Mouse (Mus musculus) neural tube, embryonic 11.5 days (tissue): ENCODE data around the gene Raly. TPM values are rescaled to one million over a fixed set of nuclear protein-coding genes. Genes with fewer than 3 reads are reported as not detected.

ENCODE experiments used
- ATAC-seq: fragments of 200-750 bp; cut with Nextera tagmentation; 2 replicates; pipeline ENCODE4 v1.8.0; 2017; ENCODE audit warnings: moderate number of reproducible peaks, mild to moderate bottlenecking, moderate TSS enrichment, moderate library complexity; ENCODE audit not compliant: insufficient read depth, low FRiP score, low TSS enrichment
- DNase-seq: peaks from one replicate; pipeline ENCODE4 v3.0.0-alpha.2; 2015; ENCODE audit warnings: low spot score
- H3K27ac ChIP-seq: fragments of 300-500 bp; sonication (generic); 2 replicates; pipeline ENCODE4 v1.5.1; 2014; ENCODE audit warnings: low read depth, mild to moderate bottlenecking, low read length
- H3K27me3 ChIP-seq: fragments of 300-500 bp; sonication (generic); 2 replicates; pipeline ENCODE4 v1.6.1; 2014; ENCODE audit warnings: mild to moderate bottlenecking, low read length, mixed read lengths; ENCODE audit not compliant: control insufficient read depth, insufficient read depth
- H3K36me3 ChIP-seq: fragments of 300-500 bp; sonication (generic); 2 replicates; pipeline ENCODE4 v1.6.1; 2014; ENCODE audit warnings: mild to moderate bottlenecking, low read length, moderate library complexity, mixed read lengths; ENCODE audit not compliant: control insufficient read depth, insufficient read depth
- H3K4me1 ChIP-seq: fragments of 300-500 bp; sonication (generic); 2 replicates; pipeline ENCODE4 v1.6.1; 2014; ENCODE audit warnings: low read length, mixed read lengths; ENCODE audit not compliant: control insufficient read depth, insufficient read depth
- H3K4me2 ChIP-seq: fragments of 300-500 bp; sonication (generic); 2 replicates; pipeline ENCODE4 v1.6.1; 2014; ENCODE audit warnings: low read depth, mild to moderate bottlenecking, moderate library complexity
- H3K4me3 ChIP-seq: fragments of 300-500 bp; sonication (generic); 2 replicates; pipeline ENCODE4 v1.5.1; 2014; ENCODE audit warnings: low read depth, low read length
- H3K9ac ChIP-seq: fragments of 300-500 bp; sonication (generic); 2 replicates; pipeline ENCODE4 v1.6.1; 2014; ENCODE audit warnings: mild to moderate bottlenecking, low read length
- H3K9me3 ChIP-seq: fragments of 300-500 bp; sonication (generic); 2 replicates; pipeline ENCODE4 v1.6.1; 2016; ENCODE audit warnings: low read length; ENCODE audit not compliant: control insufficient read depth
- WGBS: fragments of 180-500 bp; shearing (Covaris S2); extraction: QIAGEN DNeasy Blood & Tissue Kit; methylation state at CpG from one replicate; pipeline ENCODE4 v1.1.7; 2014; 5-methylcytosine and 5-hydroxymethylcytosine counted together
- polyA plus RNA-seq: library from polyadenylated mRNA; unstranded; fragments of >200 nt; fragmentation: Nextera tagmentation; extraction: Ambion mirVana; gene quantifications from 2 replicates; pipeline ENCODE4 v1.2.1, GENCODE M21; 2014

Raly gene
- polyA plus RNA-seq, 1 experiment from 2014 or later: 59.4 TPM

DNA sequence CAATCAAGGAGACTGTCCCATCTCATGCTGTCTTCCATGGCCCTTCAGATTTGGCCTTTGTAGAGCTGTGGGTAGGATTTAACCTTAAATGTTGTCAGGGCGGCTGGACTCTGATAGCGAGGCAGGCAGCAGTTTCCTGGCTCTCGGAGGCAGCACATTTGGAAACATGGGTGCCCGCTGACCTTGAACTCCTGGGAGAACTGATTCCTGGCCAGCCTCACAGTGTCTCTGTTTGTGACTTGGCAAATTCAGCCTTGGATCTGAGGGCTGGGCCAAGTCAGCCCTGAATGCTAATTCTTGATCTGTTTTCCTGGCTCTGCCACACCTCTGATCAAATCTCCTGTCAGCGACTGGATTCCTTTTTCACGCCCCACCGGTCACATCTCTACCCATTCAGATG lies 14.4 kb upstream of the Raly start:
- Histone ChIP-seq H3K9ac (no peak overlapping the region), H3K4me3 (no peak overlapping the region), H3K9me3 (0 out of 2 replicates have a peak, but pooled peaks cover 3% of the 10 kb centered on the region), H3K4me2 (no peak overlapping the region), H3K27me3 (no peaks in the 10 kb centered on the region), H3K4me1 (no peaks in the 10 kb centered on the region), H3K36me3 (no peaks in the 10 kb centered on the region), H3K27ac (no peak overlapping the region)
- ATAC-seq (no peak), DNase-seq (no peak)
- 75% methylated on average over 7 of the region's 7 CpGs for WGBS

DNA sequence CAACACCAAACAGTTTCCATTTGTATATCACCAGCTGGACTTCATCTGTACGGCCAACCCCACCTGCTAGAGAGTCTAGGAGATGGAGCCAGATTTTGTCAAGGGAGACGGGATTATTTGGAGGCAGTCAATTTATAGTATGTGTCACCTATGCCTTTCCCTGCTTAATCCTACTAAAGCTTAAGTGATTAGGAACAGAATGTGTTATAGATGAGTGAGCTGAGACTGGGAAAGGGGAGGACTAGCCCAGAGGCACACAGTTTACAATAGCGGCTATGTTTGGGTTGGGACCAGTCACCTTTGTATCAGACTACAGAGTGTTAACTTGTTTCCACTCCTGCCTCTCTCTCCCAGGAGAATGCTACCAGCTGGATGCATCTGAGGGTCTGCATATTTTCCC lies 11.2 kb upstream of the Raly start:
- no peak for DNase-seq
- H3K27me3 ChIP-seq: no peaks in the 10 kb centered on the region
- WGBS: 86% methylated on average over 3 of the region's 3 CpGs
- H3K27ac ChIP-seq: no peak overlapping the region
- H3K4me2 ChIP-seq: no peak overlapping the region
- H3K9ac ChIP-seq: no peak overlapping the region
- no peak for ATAC-seq
- H3K36me3 ChIP-seq: no peaks in the 10 kb centered on the region
- H3K4me3 ChIP-seq: no peak overlapping the region
- no peaks in the 10 kb centered on the region for H3K9me3 ChIP-seq
- peaks cover 3% of the 10 kb centered on the region; the same call in 1 of the 2 replicates for H3K4me1 ChIP-seq

DNA sequence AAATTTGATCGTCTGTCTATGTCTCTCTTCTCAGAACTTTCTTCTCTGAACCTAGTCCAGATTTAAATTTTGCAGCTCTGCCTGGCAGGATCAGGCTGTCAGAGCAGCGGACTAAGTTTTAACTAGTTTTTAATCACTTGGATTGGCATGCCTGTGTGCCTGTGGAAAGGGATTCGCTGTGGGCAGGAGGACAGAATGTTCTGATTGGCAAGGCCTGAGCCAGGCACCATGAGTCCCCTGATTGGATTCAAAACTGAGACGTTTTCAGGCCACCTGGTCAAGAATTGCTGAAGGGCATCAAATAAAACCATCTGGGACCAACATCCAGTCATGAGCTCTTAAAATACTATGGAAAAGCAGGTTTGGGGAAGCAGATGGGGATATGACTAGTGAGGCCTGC lies 8.5 kb upstream of the Raly start:
- no peak for DNase-seq
- peaks cover 7% of the 10 kb centered on the region; the same call in 1 of the 2 replicates for H3K4me1 ChIP-seq
- H3K4me3 ChIP-seq: no peak overlapping the region
- H3K27me3 ChIP-seq: no peaks in the 10 kb centered on the region
- no peak overlapping the region for H3K27ac ChIP-seq
- no peak overlapping the region for H3K4me2 ChIP-seq
- ATAC-seq: no peak
- no peak overlapping the region for H3K9ac ChIP-seq
- H3K36me3 ChIP-seq: no peaks in the 10 kb centered on the region
- WGBS: 77% methylated on average over 4 of the region's 4 CpGs
- no peaks in the 10 kb centered on the region for H3K9me3 ChIP-seq

DNA sequence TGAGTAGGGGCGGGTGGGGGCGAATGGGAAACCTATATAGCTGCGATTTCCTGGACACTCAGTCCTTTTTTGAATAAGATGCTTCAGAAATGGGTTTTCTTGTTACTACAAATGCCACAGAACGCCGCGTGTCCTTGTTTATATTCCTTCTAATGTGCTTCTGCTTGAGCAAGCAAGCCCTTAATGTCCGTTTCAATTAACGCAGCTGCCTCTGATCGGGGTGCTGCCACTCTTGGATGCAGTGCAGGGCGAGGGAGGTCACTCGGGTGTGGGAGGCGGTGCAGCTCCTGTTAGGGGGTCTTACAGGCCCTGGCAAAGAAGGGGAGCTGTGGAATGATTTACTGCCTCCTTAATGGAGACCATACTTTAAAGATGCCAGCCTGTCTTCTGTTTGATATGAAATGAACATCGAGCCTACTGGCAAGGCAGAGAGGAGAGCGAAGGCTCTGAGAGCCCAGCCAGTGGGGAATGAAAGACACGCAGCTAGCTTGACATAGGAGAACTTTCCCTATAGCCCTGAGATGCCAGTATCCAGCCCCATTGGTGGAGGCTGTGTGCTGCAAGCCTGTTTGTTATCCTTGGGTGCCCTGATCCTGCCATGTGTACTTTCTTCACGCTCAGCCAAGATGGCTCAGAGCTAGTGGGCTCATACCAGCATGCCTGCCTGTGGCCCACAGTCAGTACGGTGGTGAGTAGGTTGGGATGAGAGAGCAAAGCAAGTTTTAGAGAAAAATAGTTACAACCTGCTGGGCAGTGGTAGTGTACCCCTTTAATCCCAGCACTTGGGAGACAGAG lies 7.8 kb upstream of the Raly start:
- peak; percentile 12 for DNase-seq
- H3K9me3 ChIP-seq: no peaks in the 10 kb centered on the region
- H3K9ac ChIP-seq: no peak overlapping the region
- no peak overlapping the region for H3K4me2 ChIP-seq
- H3K27ac ChIP-seq: no peak overlapping the region
- no peak for ATAC-seq
- H3K4me1 ChIP-seq: peaks cover 7% of the 10 kb centered on the region; the same call in 1 of the 2 replicates
- 63% methylated on average over 17 of the region's 17 CpGs for WGBS
- H3K27me3 ChIP-seq: no peaks in the 10 kb centered on the region
- H3K4me3 ChIP-seq: no peak overlapping the region; the same call in 1 of the 2 replicates
- H3K36me3 ChIP-seq: no peaks in the 10 kb centered on the region

DNA sequence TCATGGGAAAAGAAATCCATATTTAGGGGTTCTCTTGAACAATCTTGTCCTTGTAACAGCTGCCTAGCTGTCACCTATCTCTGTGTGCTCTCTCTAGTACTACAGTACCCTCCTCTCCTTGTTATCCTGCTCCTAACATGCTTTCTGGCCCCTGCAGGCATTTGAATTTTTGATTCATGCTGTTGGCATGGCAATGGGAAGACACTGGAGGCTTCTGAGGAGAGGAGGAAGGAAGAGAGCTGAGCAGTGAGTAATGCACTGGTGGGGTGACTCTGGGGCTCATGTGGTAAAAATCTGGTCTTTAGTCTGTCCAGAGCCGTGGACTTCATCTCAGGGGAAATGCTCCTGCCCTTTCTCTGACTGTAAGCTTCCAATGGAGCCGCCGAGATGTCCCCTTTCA lies 5.6 kb upstream of the Raly start:
- Histone ChIP-seq H3K9ac (no peak overlapping the region), H3K4me1 (peaks cover 9% of the 10 kb centered on the region; the same call in 1 of the 2 replicates), H3K27me3 (no peaks in the 10 kb centered on the region), H3K4me3 (no peak overlapping the region), H3K4me2 (no peak overlapping the region), H3K9me3 (no peaks in the 10 kb centered on the region), H3K27ac (no peak overlapping the region), H3K36me3 (no peaks in the 10 kb centered on the region)
- ATAC-seq (no peak), DNase-seq (no peak)
- 76% methylated on average over 3 of the region's 3 CpGs for WGBS

DNA sequence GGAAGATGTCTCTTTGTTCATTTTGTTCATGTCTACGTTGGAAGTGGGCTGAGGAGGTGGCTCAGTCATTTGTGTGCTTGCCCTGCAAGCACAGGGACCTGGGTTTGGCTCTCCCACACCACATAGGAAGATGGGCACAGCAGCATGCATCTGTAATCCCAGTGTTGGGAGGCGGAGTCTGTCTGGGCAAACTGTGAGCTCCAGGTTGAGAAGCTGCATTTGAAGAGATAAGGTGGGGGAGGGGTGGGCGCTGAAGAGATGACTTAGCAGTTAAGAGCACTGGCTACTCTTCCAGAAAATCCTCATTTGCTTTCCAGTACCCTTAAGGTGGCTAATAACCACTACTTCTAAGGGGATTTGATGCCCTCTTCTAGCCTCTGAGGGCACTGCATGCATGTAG lies 4.7 kb upstream of the Raly start:
- Histone ChIP-seq H3K9ac (no peak overlapping the region), H3K4me2 (no peak overlapping the region), H3K27me3 (no peaks in the 10 kb centered on the region), H3K9me3 (no peaks in the 10 kb centered on the region), H3K36me3 (no peaks in the 10 kb centered on the region), H3K4me1 (peaks cover 9% of the 10 kb centered on the region; the same call in 1 of the 2 replicates), H3K4me3 (no peak overlapping the region), H3K27ac (no peak overlapping the region)
- no peak for ATAC-seq
- no peak for DNase-seq
- 44% methylated on average over 3 of the region's 3 CpGs for WGBS

DNA sequence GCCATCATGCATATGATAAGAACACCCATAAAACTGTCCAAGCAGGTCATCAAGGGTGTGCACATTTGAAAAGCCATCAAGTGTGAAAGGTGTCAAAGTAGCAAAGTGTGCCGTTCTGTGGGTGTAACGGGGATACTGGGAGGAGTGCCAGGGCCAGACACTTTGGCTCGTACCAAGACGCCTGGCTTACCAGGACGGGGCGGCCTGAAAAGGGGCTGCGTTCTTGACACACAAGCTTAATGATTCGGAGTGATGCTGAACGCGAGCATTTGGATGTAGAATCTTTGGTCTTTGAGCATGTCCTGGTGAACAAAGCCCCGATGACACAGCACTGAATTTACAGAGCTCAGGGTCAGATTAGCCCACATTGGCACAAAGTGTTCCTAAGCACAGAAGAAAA lies 4.1 kb upstream of the Raly start:
- H3K9me3 ChIP-seq: no peaks in the 10 kb centered on the region
- no peak overlapping the region for H3K27ac ChIP-seq
- no peak overlapping the region for H3K9ac ChIP-seq
- ATAC-seq (no peak), DNase-seq (no peak)
- H3K27me3 ChIP-seq: no peaks in the 10 kb centered on the region
- H3K4me2 ChIP-seq: no peak overlapping the region
- H3K4me3 ChIP-seq: no peak overlapping the region
- peaks cover 9% of the 10 kb centered on the region; the same call in 1 of the 2 replicates for H3K4me1 ChIP-seq
- no peaks in the 10 kb centered on the region for H3K36me3 ChIP-seq
- 85% methylated on average over 11 of the region's 11 CpGs for WGBS

DNA sequence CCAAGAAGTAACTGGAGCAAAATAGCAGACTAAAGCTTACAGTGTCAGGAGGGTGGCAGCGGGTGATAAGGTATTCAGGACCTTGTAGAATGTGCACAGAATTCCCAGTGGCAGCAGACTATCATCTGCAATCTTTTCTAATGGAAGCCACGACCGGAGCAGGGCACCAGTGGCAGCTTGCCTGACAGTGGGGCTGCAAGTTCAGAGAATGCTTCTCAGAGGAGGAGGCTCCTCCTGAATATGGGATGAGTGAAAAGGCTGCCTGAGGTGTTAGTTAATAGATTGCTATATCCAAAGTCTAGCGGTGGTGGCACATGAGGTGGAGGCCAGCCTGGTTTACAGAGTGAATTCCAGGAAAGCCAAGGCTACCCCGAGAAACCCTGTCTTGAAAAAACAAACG lies 1.5 kb upstream of the Raly start:
- no peak overlapping the region; the same call in 1 of the 2 replicates for H3K4me2 ChIP-seq

DNA sequence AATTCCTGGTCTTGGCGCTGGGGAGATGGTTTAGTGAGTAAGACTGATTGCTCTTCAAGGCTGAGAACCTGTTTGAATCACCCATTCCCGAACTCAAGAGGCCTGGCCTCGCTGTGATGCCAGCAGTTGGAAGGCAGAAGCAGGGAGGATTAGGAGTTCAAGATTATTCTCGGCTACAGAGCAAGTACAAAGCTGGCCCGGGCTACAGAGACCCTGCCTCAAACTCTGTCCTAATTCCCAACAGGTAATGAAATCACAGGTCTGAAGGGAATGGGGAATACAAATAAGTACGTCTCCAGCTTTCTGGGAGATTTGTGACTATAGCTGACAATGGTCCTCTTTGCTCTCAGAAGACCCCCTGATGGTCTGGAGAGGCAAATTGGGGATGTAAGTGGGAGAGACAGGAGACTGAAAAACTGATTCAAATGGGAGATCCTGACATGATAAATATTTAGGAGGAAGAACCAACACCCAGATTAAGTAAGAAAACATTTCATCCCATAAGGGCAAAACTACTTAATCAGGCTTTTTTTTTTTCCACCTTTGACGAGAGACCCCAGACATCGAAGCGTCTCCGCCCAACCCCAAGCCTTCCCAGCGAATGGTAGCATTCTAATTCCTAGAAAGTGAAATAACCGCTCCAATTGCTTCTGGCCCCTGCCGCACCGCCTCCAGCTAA lies 780 bp upstream of the Raly start:
- ATAC-seq (no peak), DNase-seq (no peak)
- no peak overlapping the region for H3K9ac ChIP-seq
- peak overlapping the region; percentile 32 for H3K4me2 ChIP-seq
- H3K4me3 ChIP-seq: peak overlapping the region; percentile 86
- no peaks in the 10 kb centered on the region for H3K36me3 ChIP-seq
- no peak overlapping the region for H3K27ac ChIP-seq
- H3K4me1 ChIP-seq: peaks cover 28% of the 10 kb centered on the region
- no peaks in the 10 kb centered on the region for H3K9me3 ChIP-seq
- 6% methylated on average over 14 of the region's 14 CpGs for WGBS
- H3K27me3 ChIP-seq: no peaks in the 10 kb centered on the region

More for the DNA sequence above, 1.5 kb upstream of the Raly start:
- Histone ChIP-seq H3K27ac (no peak overlapping the region), H3K36me3 (no peaks in the 10 kb centered on the region), H3K27me3 (no peaks in the 10 kb centered on the region), H3K9ac (no peak overlapping the region), H3K9me3 (no peaks in the 10 kb centered on the region), H3K4me1 (peaks cover 27% of the 10 kb centered on the region), H3K4me3 (no peak overlapping the region)
- WGBS: 84% methylated on average over 6 of the region's 6 CpGs
- DNase-seq (no peak), ATAC-seq (no peak)
